Mouse (Mus musculus): ENCODE data around the gene Pigp. TPM values are rescaled to one million over a fixed set of nuclear protein-coding genes. Genes with fewer than 3 reads are reported as not detected.

Gene Pigp
- total and polyA plus RNA-seq, 2 experiments from 2014 or later: 114 to 143 TPM

GRCm38 (mm10) chr16:94387690-94388089 lies 16.0 kb upstream of the Pigp start:
- Histone ChIP-seq H3K4me3 (ENCODE audit: low read depth, low read length) (no peak overlapping the region), H3K9me3 (ENCODE audit: low read length) (no peaks in the 10 kb centered on the region), H3K27ac (ENCODE audit: low read depth, low read length) (no peak overlapping the region), H3K27me3 (ENCODE audit: insufficient read depth, low read length) (no peaks in the 10 kb centered on the region), H3K36me3 (ENCODE audit: insufficient read depth, low read length) (0 out of 2 replicates have a peak, but pooled peaks cover 8% of the 10 kb centered on the region), H3K9ac (replicated peaks; ENCODE audit: low read length, poor library complexity, severe bottlenecking) (no peak overlapping the region), H3K4me1 (ENCODE audit: insufficient read depth, low read length) (no peaks in the 10 kb centered on the region), H3K4me2 (ENCODE audit: low read depth, low read length, poor library complexity, severe bottlenecking) (no peak overlapping the region)
- no peak for TF ChIP-seq CTCF (IDR thresholded peaks at IDR 0.05)
- no peak for DNase-seq (ENCODE audit: low spot score)
- ATAC-seq (ENCODE audit: low FRiP score): no peak
- WGBS: 91% methylated on average over 7 of the region's 7 CpGs

GRCm38 (mm10) chr16:94383277-94383676 lies 11.6 kb upstream of the Pigp start:
- 97% methylated on average over 3 of the region's 3 CpGs for WGBS
- no peaks in the 10 kb centered on the region for H3K9me3 ChIP-seq (ENCODE audit: low read length)

DNA sequence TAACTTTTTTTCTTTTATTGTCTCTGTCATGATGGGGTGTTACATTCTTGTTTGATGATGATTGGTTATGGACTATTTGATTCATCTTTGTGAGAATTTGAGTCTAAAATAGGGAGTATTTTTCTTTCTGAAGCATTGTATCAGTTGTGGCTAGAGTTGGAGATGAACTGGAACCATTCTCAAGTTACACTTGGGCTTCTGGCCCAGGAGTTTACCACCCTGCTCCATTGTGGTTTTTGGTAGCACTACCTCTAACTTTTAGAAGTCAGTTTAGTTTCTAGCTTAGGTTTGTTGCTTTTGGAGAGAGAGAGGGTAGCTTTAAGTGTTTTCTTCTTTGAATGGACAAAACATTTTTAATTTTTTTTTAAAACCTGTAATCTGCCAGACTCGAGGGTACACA lies 7.7 kb upstream of the Pigp start:
- Histone ChIP-seq H3K4me3 (ENCODE audit: low read depth, low read length) (no peak overlapping the region), H3K4me2 (ENCODE audit: low read depth, low read length, poor library complexity, severe bottlenecking) (no peak overlapping the region), H3K36me3 (ENCODE audit: insufficient read depth, low read length) (no peaks in the 10 kb centered on the region), H3K27me3 (ENCODE audit: insufficient read depth, low read length) (no peaks in the 10 kb centered on the region), H3K27ac (ENCODE audit: low read depth, low read length) (no peak overlapping the region), H3K9me3 (ENCODE audit: low read length) (no peaks in the 10 kb centered on the region), H3K4me1 (ENCODE audit: insufficient read depth, low read length) (peaks cover 7% of the 10 kb centered on the region; the same call in 1 of the 2 replicates), H3K9ac (replicated peaks; ENCODE audit: low read length, poor library complexity, severe bottlenecking) (no peak overlapping the region)
- ATAC-seq (ENCODE audit: low FRiP score): no peak
- no peak for DNase-seq (ENCODE audit: low spot score)
- 90% methylated on average over 1 of the region's 1 CpGs for WGBS
- TF ChIP-seq CTCF (IDR thresholded peaks at IDR 0.05): no peak

More at GRCm38 (mm10) chr16:94383277-94383676, 11.6 kb upstream of the Pigp start:
- H3K4me3 ChIP-seq (ENCODE audit: low read depth, low read length): no peak overlapping the region
- ATAC-seq (ENCODE audit: low FRiP score) (no peak), DNase-seq (ENCODE audit: low spot score) (no peak)
- H3K27me3 ChIP-seq (ENCODE audit: insufficient read depth, low read length): no peaks in the 10 kb centered on the region
- peaks cover 7% of the 10 kb centered on the region; the same call in 1 of the 2 replicates for H3K4me1 ChIP-seq (ENCODE audit: insufficient read depth, low read length)
- no peak overlapping the region for H3K27ac ChIP-seq (ENCODE audit: low read depth, low read length)
- H3K9ac ChIP-seq (replicated peaks; ENCODE audit: low read length, poor library complexity, severe bottlenecking): no peak overlapping the region
- TF ChIP-seq CTCF (IDR thresholded peaks at IDR 0.05): no peak
- 0 out of 2 replicates have a peak, but pooled peaks cover 3% of the 10 kb centered on the region for H3K36me3 ChIP-seq (ENCODE audit: insufficient read depth, low read length)
- H3K4me2 ChIP-seq (ENCODE audit: low read depth, low read length, poor library complexity, severe bottlenecking): no peak overlapping the region

DNA sequence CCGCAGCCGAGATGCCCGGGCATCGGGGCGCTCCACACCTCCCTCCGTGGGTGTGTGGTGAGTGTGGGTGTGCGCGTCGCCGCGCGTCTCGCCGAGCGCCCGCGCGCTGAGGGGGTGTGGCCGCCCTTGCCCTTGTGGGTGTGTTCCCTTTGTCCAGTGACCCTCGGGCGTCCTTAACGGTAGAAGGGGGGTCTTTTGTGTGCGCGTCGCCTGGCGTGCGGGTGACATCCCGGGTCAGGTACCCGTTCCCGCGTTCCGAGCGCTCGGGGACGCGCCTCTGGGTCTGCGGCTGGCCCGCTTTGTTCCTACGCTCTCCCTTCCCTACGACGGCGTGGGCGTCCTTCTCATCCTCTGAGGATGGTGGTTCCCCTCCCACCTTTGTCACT lies 734 bp downstream of the Pigp start:
- Histone ChIP-seq H3K9me3 (ENCODE audit: low read length) (no peaks in the 10 kb centered on the region), H3K27ac (ENCODE audit: low read depth, low read length) (peak overlapping the region; percentile 100), H3K4me3 (ENCODE audit: low read depth, low read length) (peak overlapping the region; percentile 92), H3K36me3 (ENCODE audit: insufficient read depth, low read length) (no peaks in the 10 kb centered on the region), H3K4me2 (ENCODE audit: low read depth, low read length, poor library complexity, severe bottlenecking) (peak overlapping the region; percentile 53), H3K27me3 (ENCODE audit: insufficient read depth, low read length) (no peaks in the 10 kb centered on the region), H3K9ac (replicated peaks; ENCODE audit: low read length, poor library complexity, severe bottlenecking) (peak overlapping the region; percentile 100), H3K4me1 (ENCODE audit: insufficient read depth, low read length) (peaks cover 8% of the 10 kb centered on the region; the same call in 1 of the 2 replicates)
- under 1% methylated on average over 37 of the region's 43 CpGs for WGBS
- no peak for TF ChIP-seq CTCF (IDR thresholded peaks at IDR 0.05)
- ATAC-seq (ENCODE audit: low FRiP score) (peak; percentile 80), DNase-seq (ENCODE audit: low spot score) (no peak)

DNA sequence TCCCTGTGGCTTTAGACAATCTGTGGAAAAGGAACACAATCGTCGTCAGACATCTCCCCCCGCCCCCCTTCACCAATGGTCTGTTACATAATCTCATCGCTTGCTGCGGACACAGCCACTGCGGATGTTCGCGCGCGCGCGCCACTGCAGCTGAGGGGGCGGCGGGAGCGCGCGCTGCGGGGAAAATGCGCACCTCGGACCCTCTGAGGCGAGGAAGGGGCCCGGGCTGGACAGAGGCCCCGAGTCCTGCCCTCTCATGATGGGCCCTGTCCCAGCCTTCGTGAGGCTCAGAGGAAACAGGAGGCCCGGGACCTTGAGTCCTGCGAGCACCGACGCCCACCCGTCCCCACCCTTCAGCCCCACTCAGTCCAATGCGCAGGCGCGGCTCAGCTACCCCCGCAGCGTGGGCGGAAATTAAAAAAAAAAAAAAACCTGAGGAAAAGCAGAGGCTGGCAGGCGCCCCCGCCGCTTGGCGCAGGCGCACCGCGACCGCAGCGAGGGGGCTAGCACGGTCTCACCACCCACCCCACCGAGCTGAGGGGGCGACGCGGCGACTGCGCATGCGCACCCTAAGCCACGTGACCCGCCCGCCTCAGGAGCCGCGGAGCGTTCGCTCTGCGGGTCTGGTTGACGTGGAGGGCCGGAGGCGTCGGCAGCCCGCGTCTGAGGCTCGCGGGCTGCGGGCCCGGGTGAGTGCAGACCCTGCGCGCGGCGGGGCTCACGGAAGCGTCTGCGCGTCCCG lies 1.3 kb downstream of the Pigp start, which contains the start of gene Ttc3:
Gene Ttc3, plus strand, starts transcription at position 446 of the 742 bp plus-strand sequence.
- H3K27ac ChIP-seq (ENCODE audit: low read depth, low read length): peak within 1 kb of the TSS; percentile 100
- under 1% methylated on average over 75 of the region's 79 CpGs for WGBS
- peaks cover 8% of the 10 kb centered on the region; the same call in 1 of the 2 replicates for H3K4me1 ChIP-seq (ENCODE audit: insufficient read depth, low read length)
- H3K4me3 ChIP-seq (ENCODE audit: low read depth, low read length): peak within 1 kb of the TSS; percentile 92
- H3K9me3 ChIP-seq (ENCODE audit: low read length): no peaks in the 10 kb centered on the region
- peak; percentile 99 for DNase-seq (ENCODE audit: low spot score)
- ATAC-seq (ENCODE audit: low FRiP score): peak; percentile 82
- no peak for TF ChIP-seq CTCF (IDR thresholded peaks at IDR 0.05)
- no peaks in the 10 kb centered on the region for H3K27me3 ChIP-seq (ENCODE audit: insufficient read depth, low read length)
- peak within 1 kb of the TSS; percentile 53 for H3K4me2 ChIP-seq (ENCODE audit: low read depth, low read length, poor library complexity, severe bottlenecking)
- H3K36me3 ChIP-seq (ENCODE audit: insufficient read depth, low read length): no peaks in the 10 kb centered on the region
- peak within 1 kb of the TSS; percentile 100 for H3K9ac ChIP-seq (replicated peaks; ENCODE audit: low read length, poor library complexity, severe bottlenecking)

DNA sequence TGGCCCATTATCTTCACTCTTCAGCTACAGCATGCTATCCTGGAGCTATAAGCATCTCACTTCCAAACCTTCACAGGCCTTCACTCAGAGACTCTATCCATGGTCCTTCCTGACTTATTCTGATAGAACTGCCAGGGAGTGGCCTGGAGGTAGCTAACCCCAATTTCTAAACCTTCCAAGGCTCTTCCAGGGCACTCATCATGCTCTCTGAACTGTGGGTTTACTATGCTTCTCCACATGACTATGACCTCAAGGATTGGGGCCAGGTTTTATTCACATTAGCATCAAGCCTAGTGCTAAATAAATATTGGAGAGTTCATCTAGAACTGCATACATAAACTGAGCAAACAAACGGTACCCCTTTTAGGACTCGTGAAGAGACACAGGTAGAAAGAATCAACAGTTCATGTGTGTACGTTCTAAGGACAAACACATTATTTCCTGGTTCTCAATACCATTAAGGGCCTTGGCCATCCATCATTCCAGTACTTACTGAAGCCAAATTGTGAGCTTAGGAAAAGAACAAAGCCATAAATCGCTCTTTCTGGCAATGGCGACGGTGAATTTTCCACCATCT lies 2.0 kb downstream of the Pigp start:
- peak overlapping the region; percentile 100 for H3K9ac ChIP-seq (replicated peaks; ENCODE audit: low read length, poor library complexity, severe bottlenecking)
- ATAC-seq (ENCODE audit: low FRiP score) (no peak), DNase-seq (ENCODE audit: low spot score) (peak; percentile 7)
- peak overlapping the region; percentile 100 for H3K27ac ChIP-seq (ENCODE audit: low read depth, low read length)
- H3K4me1 ChIP-seq (ENCODE audit: insufficient read depth, low read length): peaks cover 8% of the 10 kb centered on the region; the same call in 1 of the 2 replicates
- H3K4me2 ChIP-seq (ENCODE audit: low read depth, low read length, poor library complexity, severe bottlenecking): peak overlapping the region; percentile 48
- H3K9me3 ChIP-seq (ENCODE audit: low read length): no peaks in the 10 kb centered on the region
- no peaks in the 10 kb centered on the region for H3K27me3 ChIP-seq (ENCODE audit: insufficient read depth, low read length)
- no peak for TF ChIP-seq CTCF (IDR thresholded peaks at IDR 0.05)
- 6% methylated on average over 6 of the region's 6 CpGs for WGBS
- no peaks in the 10 kb centered on the region for H3K36me3 ChIP-seq (ENCODE audit: insufficient read depth, low read length)
- peak overlapping the region; percentile 92 for H3K4me3 ChIP-seq (ENCODE audit: low read depth, low read length)
